Mouse (Mus musculus): ENCODE data around the gene Srms. TPM values are rescaled to one million over a fixed set of nuclear protein-coding genes. Genes with fewer than 3 reads are reported as not detected.
A peak's percentile ranks its signal among the peaks of the same experiment; 100 is the strongest.
"Not testable (repeated sequence)": the region's sequence is repeated elsewhere in the genome, so short reads cannot be mapped to it uniquely, and the experiment has no call there.

Gene Srms
- polyA plus RNA-seq, 1 experiment from 2014 or later: 0.17 TPM

DNA sequence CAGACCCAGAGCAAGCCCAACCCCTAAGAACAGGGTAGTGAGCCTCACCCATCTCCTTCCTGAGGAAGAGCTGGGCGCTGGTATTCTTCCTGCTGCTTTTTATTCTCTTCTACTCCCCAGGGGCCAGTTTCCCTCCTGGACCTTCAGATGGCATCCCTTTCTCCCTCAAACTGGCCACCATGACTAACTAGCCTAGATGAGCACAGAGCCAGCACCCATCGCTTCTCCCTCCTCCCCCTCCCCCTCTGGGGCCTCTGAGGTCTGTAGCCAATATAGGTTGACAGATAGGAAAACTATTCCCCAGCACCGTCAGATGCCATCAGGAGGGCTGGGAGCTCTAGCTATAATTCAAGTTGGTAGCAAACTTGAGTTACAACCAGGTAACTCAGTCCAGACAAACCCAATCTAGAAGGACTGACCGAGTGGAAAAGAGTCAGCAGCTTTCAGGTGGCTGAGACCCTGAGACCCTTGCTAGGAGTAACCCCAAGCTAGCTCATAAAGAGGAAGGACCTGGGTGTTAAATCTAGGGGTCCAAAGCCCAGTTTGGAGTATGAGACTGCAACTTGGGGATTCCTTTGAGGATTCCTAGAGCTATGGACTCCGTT, 6.0 kb upstream of the Srms start:
- Histone ChIP-seq H3K27me3 (replicated peaks) (peaks cover 5% of the 10 kb centered on the region; the same call in 1 of the 2 replicates), H3K9me3 (replicated peaks) (no peaks in the 10 kb centered on the region), H3K36me3 (no peaks in the 10 kb centered on the region), H3K27ac (replicated peaks) (peak overlapping the region; percentile 29; the same call in 1 of the 2 replicates), H3K4me3 (replicated peaks) (no peak overlapping the region), H3K4me1 (peaks cover 14% of the 10 kb centered on the region), H3K9ac (replicated peaks) (no peak overlapping the region), H3K4me2 (0 out of 2 replicates have a peak overlapping the region, but pooled peaks have one; percentile 58)
- 67% methylated on average over 5 of the region's 5 CpGs for WGBS
- ATAC-seq (ENCODE audit: low FRiP score): no peak

DNA sequence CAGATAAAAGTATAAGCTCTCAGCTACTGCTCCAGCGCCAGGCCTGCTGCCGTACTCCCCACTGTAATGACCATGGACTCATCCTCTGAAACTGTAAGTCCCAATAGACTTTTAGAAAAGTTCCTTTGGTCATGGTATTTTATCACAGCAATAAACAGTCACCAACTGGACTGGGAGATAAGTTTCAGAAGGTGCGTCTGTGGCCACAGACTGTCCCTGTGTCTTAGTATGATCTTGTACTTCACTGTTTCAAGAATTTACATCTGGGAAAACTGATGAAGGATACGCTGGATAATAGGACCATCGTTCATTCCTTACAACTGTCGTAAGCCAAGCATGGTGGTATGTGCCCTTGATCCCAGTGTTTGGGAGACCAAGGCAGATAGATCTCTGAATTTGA, 3.1 kb upstream of the Srms start:
- Histone ChIP-seq H3K9me3 (replicated peaks) (no peaks in the 10 kb centered on the region), H3K4me2 (no peak overlapping the region), H3K9ac (replicated peaks) (no peak overlapping the region), H3K4me3 (replicated peaks) (no peak overlapping the region), H3K27ac (replicated peaks) (no peak overlapping the region), H3K4me1 (peaks cover 27% of the 10 kb centered on the region), H3K36me3 (no peaks in the 10 kb centered on the region), H3K27me3 (replicated peaks) (peaks cover 35% of the 10 kb centered on the region)
- ATAC-seq (ENCODE audit: low FRiP score): no peak
- 91% methylated on average over 6 of the region's 6 CpGs for WGBS

- Histone ChIP-seq H3K4me1 (peaks cover 12% of the 10 kb centered on the region), H3K36me3 (no peaks in the 10 kb centered on the region), H3K9ac (replicated peaks) (no peak overlapping the region), H3K4me3 (replicated peaks) (peak overlapping the region; percentile 29), H3K4me2 (peak overlapping the region; percentile 55), H3K9me3 (replicated peaks) (no peaks in the 10 kb centered on the region), H3K27me3 (replicated peaks) (peaks cover 36% of the 10 kb centered on the region), H3K27ac (replicated peaks) (no peak overlapping the region)
- 2% methylated on average over 34 of the region's 34 CpGs for WGBS
- ATAC-seq (ENCODE audit: low FRiP score): no peak
Observed at GRCm38 (mm10) chr2:181212389-181213020, 480 bp downstream of the Srms start.

- H3K4me2 ChIP-seq: no peak overlapping the region
- no peaks in the 10 kb centered on the region for H3K9me3 ChIP-seq (replicated peaks)
- no peaks in the 10 kb centered on the region for H3K4me1 ChIP-seq
- H3K36me3 ChIP-seq: no peaks in the 10 kb centered on the region
- no peak for ATAC-seq (ENCODE audit: low FRiP score)
- H3K27ac ChIP-seq (replicated peaks): no peak overlapping the region
- no peak overlapping the region for H3K4me3 ChIP-seq (replicated peaks)
- WGBS: 82% methylated on average over 9 of the region's 9 CpGs
- H3K27me3 ChIP-seq (replicated peaks): peaks cover 2% of the 10 kb centered on the region
- H3K9ac ChIP-seq (replicated peaks): no peak overlapping the region
Observed at GRCm38 (mm10) chr2:181206118-181206517, 6.9 kb downstream of the Srms start.

DNA sequence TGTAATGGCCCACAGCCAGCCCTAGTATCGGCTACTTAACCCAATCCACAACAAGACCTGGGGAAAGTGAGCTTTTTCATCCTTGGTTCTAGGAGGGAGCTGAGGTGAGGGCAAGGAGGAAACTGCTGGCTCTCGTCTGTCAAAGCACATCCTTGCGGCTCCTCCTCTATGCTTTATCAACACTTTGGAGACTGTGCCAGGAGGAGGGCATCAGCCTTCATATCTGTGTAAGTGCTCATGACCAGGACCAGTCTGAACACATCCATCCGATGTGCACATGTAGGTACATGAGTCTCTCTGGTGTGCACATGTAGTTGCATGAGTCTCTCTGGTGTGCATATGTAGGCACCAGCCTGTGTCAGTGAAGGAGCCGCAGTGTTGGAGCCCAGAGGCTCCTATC, 7.3 kb downstream of the Srms start:
- no peak for ATAC-seq (ENCODE audit: low FRiP score)
- H3K4me2 ChIP-seq: no peak overlapping the region

GRCm38 (mm10) chr2:181202886-181203285, 10.1 kb downstream of the Srms start:
- H3K4me1 ChIP-seq: no peaks in the 10 kb centered on the region
- no peaks in the 10 kb centered on the region for H3K36me3 ChIP-seq
- H3K9ac ChIP-seq (replicated peaks): no peak overlapping the region
- no peak overlapping the region for H3K4me3 ChIP-seq (replicated peaks)
- H3K27me3 ChIP-seq (replicated peaks): no peaks in the 10 kb centered on the region
- H3K9me3 ChIP-seq (replicated peaks): no peaks in the 10 kb centered on the region
- WGBS: 88% methylated on average over 6 of the region's 6 CpGs
- H3K4me2 ChIP-seq: no peak overlapping the region
- H3K27ac ChIP-seq (replicated peaks): no peak overlapping the region
- ATAC-seq (ENCODE audit: low FRiP score): no peak

More for the DNA sequence above, 7.3 kb downstream of the Srms start:
- H3K9me3 ChIP-seq (replicated peaks): no peaks in the 10 kb centered on the region
- H3K27ac ChIP-seq (replicated peaks): no peak overlapping the region
- no peaks in the 10 kb centered on the region for H3K36me3 ChIP-seq
- no peak overlapping the region for H3K9ac ChIP-seq (replicated peaks)
- WGBS: 88% methylated on average over 5 of the region's 5 CpGs
- H3K4me1 ChIP-seq: no peaks in the 10 kb centered on the region
- H3K4me3 ChIP-seq (replicated peaks): no peak overlapping the region
- H3K27me3 ChIP-seq (replicated peaks): no peaks in the 10 kb centered on the region

GRCm38 (mm10) chr2:181202422-181202821, 10.6 kb downstream of the Srms start, which contains the start of gene Ptk6:
Gene Ptk6, minus strand, starts transcription at chr2:181202789.
- H3K9ac ChIP-seq (replicated peaks): no peak within 1 kb of the TSS
- H3K4me1 ChIP-seq: no peaks in the 10 kb centered on the region
- H3K4me2 ChIP-seq: no peak within 1 kb of the TSS
- WGBS: 90% methylated on average over 3 of the region's 3 CpGs
- H3K9me3 ChIP-seq (replicated peaks): no peaks in the 10 kb centered on the region
- H3K4me3 ChIP-seq (replicated peaks): no peak within 1 kb of the TSS
- H3K27ac ChIP-seq (replicated peaks): no peak within 1 kb of the TSS
- no peak for ATAC-seq (ENCODE audit: low FRiP score)
- no peaks in the 10 kb centered on the region for H3K36me3 ChIP-seq
- H3K27me3 ChIP-seq (replicated peaks): no peaks in the 10 kb centered on the region

GRCm38 (mm10) chr2:181201606-181202005, 11.4 kb downstream of the Srms start:
- no peaks in the 10 kb centered on the region for H3K27me3 ChIP-seq (replicated peaks)
- no peak overlapping the region for H3K4me2 ChIP-seq
- H3K9me3 ChIP-seq (replicated peaks): no peaks in the 10 kb centered on the region
- no peaks in the 10 kb centered on the region for H3K36me3 ChIP-seq
- no peak overlapping the region for H3K9ac ChIP-seq (replicated peaks)
- H3K4me3 ChIP-seq (replicated peaks): no peak overlapping the region
- H3K27ac ChIP-seq (replicated peaks): no peak overlapping the region
- 80% methylated on average over 3 of the region's 3 CpGs for WGBS
- ATAC-seq (ENCODE audit: low FRiP score): no peak
- no peaks in the 10 kb centered on the region for H3K4me1 ChIP-seq

DNA sequence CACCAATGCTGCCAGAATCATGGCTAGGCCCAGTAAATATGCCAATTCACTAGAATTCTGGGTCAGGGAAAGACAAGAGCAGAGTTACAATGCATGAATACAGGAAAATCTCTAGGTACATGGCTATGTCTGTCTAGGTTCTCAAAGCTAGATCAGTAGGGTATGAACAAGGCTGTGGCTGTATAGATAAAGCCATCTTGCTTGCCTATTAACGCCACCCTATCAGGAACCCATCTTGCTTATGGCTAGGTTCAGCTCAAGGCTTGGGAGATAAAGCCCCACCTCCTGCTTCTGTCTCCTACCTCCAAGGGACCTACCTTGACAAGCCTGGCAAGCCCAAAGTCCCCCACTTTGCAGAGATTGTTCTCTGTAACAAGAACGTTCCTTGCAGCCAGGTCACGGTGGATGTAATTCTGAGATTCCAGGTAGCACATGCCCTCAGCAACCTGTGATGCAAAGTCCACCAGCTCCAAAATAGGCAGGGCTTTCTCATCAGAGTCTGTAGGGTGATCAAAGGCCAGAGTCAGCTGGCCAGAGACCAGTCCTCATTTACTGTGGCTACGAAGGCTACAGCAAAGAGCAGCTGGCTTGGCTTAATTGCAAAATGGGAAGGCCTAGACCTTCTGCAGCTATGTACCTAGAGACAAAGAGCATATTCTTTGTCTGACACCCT, 16.2 kb downstream of the Srms start:
- Histone ChIP-seq H3K4me1 (no peaks in the 10 kb centered on the region), H3K9ac (replicated peaks) (no peak overlapping the region), H3K27me3 (replicated peaks) (no peaks in the 10 kb centered on the region), H3K4me2 (no peak overlapping the region), H3K36me3 (no peaks in the 10 kb centered on the region), H3K9me3 (replicated peaks) (no peaks in the 10 kb centered on the region), H3K4me3 (replicated peaks) (no peak overlapping the region), H3K27ac (replicated peaks) (no peak overlapping the region)
- WGBS: 88% methylated on average over 4 of the region's 4 CpGs
- ATAC-seq (ENCODE audit: low FRiP score): no peak

DNA sequence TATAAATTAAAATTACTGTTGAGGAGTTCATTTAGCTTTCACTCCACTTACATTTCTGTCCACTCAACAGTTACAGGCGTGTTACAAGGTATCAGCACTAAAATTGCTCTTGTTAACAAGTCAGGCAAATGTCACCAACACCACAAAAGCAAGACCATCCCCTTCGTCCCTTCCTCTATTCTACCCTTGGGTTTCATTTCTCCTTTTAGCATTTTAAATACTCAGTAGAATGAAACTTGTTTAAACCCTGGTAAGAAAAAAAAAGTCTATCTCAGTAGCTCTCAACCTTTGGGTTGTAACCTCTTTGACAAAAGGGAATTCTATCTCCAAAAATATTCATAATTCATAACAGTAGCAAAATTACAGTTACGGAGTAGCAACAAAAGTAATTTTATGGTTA, 19.9 kb downstream of the Srms start:
- H3K9me3 ChIP-seq (replicated peaks): no peaks in the 10 kb centered on the region
- no peak overlapping the region for H3K27ac ChIP-seq (replicated peaks)
- no peak overlapping the region for H3K9ac ChIP-seq (replicated peaks)
- no peak overlapping the region for H3K4me2 ChIP-seq
- H3K36me3 ChIP-seq: peaks cover 10% of the 10 kb centered on the region; the same call in 1 of the 2 replicates
- no peak for ATAC-seq (ENCODE audit: low FRiP score)
- H3K27me3 ChIP-seq (replicated peaks): no peaks in the 10 kb centered on the region
- 78% methylated on average over 3 of the region's 3 CpGs for WGBS
- peaks cover 9% of the 10 kb centered on the region for H3K4me1 ChIP-seq
- H3K4me3 ChIP-seq (replicated peaks): no peak overlapping the region

DNA sequence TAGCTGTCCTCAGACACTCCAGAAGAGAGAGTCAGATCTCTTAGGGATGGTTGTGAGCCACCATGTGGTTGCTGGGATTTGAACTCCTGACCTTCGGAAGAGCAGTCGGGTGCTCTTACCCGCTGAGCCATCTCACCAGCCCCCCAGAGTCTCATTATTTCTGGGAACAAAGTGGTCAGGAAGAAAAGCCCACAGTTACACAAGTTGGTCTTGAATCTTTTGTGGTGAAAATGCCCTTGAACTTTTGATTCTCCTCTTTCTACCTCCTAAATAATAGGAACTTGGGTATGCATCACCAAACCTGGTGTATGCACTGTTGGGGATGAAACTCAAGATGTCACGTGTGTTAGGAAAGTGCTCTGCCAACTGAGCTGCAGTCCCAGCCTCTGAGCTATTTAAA, 21.0 kb downstream of the Srms start:
- no peaks in the 10 kb centered on the region for H3K9me3 ChIP-seq (replicated peaks)
- no peak for ATAC-seq (ENCODE audit: low FRiP score)
- H3K9ac ChIP-seq (replicated peaks): no peak overlapping the region
- WGBS: 55% methylated on average over 4 of the region's 4 CpGs
- peaks cover 10% of the 10 kb centered on the region; the same call in 1 of the 2 replicates for H3K36me3 ChIP-seq
- no peak overlapping the region for H3K4me3 ChIP-seq (replicated peaks)
- H3K27me3 ChIP-seq (replicated peaks): no peaks in the 10 kb centered on the region
- H3K4me2 ChIP-seq: no peak overlapping the region
- no peak overlapping the region for H3K27ac ChIP-seq (replicated peaks)
- peaks cover 9% of the 10 kb centered on the region for H3K4me1 ChIP-seq

DNA sequence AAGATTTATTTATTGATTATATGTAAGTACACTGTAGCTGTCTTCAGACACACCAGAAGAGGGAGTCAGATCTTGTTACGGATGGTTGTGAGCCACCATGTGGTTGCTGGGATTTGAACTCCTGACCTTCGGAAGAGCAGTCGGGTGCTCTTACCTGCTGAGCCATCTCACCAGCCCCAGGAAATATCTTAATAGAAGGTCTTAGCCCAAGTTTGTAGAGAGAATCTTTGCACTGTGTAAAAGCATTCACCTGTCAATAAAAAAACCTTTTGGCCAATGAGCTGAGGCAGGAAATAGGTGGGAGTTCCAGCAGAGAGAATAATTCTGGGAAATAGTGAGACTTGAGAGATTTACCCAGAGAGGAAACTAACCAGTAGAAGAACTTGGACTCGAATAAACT, 21.6 kb downstream of the Srms start:
- not testable (repeated sequence) for H3K9ac ChIP-seq (replicated peaks); H3K4me3 ChIP-seq (replicated peaks); H3K9me3 ChIP-seq (replicated peaks); H3K4me2 ChIP-seq; ATAC-seq (ENCODE audit: low FRiP score); H3K36me3 ChIP-seq; H3K27ac ChIP-seq (replicated peaks); H3K27me3 ChIP-seq (replicated peaks)
- WGBS: 76% methylated on average over 4 of the region's 4 CpGs
- peaks cover 10% of the 10 kb centered on the region for H3K4me1 ChIP-seq
